Mouse (Mus musculus) spleen, postnatal 4 days (tissue): ENCODE results near the gene Yipf2.
"Not testable (repeated sequence)": the region's sequence is repeated elsewhere in the genome, so short reads cannot be mapped to it uniquely, and the experiment has no call there.

ENCODE experiments used
- DNase-seq, 2 experiments: peaks; one replicate each; pipeline ENCODE4 v3.0.0; 2022; ENCODE audit warnings: low spot score in 2 of 2

Yipf2 gene

DNA sequence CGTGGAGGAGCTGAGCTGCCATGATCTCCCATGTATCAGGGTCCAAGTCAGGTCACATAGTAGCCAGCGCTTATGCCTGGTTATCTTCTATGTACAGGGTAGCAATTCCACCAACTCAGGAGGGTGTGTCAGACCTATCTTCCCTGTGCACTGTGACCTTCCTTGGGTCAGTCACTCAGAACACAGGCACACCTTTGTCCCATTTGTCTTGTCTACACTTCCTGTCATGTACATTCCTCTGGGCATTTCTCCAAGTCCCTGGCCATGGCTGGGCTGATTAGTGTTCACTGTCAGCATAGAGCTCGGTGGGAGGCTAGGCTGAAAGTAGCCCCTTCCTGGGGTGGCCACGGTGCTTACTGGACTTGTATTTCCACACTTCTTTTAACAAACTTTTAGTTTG, 34.3 kb downstream of the Yipf2 start:
- DNase-seq: peak; percentile 82 to 83

DNA sequence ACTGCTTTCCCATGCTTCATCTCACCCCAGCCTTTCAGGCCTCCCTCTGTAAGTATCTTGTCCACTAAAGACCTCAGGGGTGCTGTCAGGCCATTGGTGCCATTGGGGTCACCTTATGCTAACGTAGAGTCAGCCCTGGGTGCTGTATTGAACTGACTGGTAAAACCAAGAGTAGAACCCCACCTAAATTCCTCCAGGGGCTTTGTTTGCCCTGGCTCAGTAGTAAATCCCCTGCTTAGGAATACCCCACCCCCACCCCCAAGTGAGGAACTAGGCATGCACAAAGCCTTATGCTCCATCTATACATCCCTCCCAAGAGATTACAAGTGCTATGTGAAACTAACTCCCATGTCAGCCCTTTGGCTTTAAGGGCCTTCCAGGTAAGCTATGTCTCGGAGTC, 35.1 kb downstream of the Yipf2 start:
- DNase-seq: no peak

DNA sequence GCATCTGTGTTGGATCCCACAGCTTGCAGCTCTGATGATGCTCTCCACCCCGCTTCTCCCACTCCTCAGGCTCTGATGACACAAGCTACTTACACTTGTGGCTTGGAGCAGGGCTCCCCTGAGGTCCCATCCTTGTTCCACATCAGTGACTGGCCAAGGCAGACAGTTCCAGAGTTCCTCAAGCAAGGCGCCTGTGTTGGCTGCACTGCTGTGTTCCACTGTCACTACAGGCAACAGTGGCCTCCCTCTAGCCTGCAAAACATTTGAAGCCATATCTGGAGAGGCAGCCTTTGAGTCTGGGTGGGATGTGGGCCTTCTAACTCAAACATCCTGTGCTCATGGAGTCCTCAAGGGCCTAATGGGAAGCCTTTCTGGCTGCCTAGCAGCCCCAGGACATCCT, 35.6 kb downstream of the Yipf2 start:
- no peak for DNase-seq

DNA sequence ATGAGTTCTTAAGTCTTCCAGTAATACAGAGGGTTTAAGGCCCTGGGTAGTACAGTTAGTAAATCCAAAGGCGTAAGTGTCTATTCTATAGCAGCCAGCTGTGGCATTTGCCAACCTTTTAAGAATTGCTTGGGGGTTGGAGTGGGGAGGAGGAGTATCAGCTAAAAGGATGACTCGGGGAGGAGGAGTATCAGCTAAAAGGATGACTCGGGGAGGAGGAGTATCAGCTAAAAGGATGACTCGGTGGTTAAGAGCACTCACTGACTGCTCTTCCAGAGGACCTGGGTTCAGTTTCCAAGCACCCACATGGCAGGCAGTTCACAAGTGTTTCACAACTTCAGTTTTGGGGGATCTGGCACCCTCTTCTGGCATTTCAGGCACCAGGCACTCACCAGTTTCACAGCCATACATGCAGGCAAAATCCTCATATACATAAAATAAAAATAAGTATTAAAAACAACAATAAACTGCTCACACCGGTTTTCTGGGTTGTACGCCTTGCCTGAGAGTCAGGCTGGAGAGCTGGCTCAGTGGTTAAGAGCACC, 37.4 kb downstream of the Yipf2 start:
- DNase-seq: no peak

GRCm38 (mm10) chr9:21553607-21554273, 38.9 kb downstream of the Yipf2 start:
- DNase-seq: peak in 1 of 2 experiments; percentile 53

- no peak for DNase-seq
Observed at GRCm38 (mm10) chr9:21551049-21551448, 41.6 kb downstream of the Yipf2 start.

- DNase-seq: peak in 1 of 2 experiments; percentile 76
Observed at GRCm38 (mm10) chr9:21547075-21547941, 45.3 kb downstream of the Yipf2 start.

GRCm38 (mm10) chr9:21546789-21547074, 45.9 kb downstream of the Yipf2 start, which contains the start of gene Carm1:
Gene Carm1, plus strand, starts transcription at chr9:21546894.
- DNase-seq: no peak

GRCm38 (mm10) chr9:21545916-21546788, 46.5 kb downstream of the Yipf2 start:
- peak; percentile 100 for DNase-seq

GRCm38 (mm10) chr9:21545351-21545915, 47.2 kb downstream of the Yipf2 start:
- DNase-seq: no peak

DNA sequence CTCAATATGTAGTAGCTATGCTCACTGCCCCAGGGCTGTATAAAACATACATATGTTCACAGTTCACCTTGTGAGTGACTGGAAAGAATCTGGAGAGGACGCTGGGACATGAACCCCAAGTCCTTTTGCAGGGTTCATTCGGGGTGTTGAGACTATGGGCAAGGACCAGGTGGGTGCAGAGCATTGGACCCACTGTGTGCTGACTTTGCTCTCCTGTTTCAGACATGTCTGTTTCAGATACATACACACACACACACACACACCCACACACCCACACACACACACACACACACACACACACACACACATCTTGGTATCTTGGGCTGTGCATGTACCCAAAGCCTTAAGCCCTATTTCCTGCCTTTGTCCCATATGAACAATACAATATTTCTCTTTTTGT, 50.6 kb downstream of the Yipf2 start:
- not testable (repeated sequence) for DNase-seq

DNA sequence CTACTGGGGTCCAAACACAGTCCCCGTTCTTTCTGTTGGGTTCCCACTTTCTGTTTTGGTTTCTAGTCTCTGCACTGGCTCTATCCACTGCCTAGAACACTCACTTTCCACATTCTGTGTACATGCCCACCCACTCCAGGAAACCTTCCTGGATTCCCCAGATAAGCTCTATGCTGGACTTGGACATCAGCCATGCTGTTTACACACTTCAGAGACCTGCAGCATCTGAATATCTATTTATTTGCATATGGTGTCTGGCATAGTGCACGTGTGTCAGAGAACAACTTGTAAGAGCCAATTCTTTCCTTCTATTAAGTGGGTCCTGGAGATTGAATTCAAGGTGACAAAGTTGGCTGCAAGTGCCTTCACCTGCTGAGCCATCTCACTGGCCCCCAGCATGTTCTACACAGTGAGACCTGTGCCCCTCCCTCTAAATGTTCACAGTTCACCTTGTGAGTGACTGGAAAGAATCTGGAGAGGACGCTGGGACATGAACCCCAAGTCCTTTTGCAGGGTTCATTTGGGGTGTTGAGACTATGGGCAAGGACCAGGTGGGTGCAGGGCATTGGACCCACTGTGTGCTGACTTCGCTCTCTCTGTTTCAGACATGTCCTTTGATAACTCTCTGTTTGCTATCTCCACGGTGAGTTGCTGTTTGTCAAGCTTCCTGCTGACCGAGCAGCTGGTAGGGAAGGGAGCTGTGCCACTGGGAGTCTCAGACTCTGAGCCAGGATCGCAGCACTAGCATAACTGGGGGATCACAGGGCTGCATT, 52.5 kb downstream of the Yipf2 start:
- DNase-seq: no peak
